Mouse (Mus musculus) midbrain, postnatal 0 days (tissue): ENCODE data around the gene Surf6. TPM values are rescaled to one million over a fixed set of nuclear protein-coding genes. Genes with fewer than 3 reads are reported as not detected.
A peak's percentile ranks its signal among the peaks of the same experiment; 100 is the strongest.
"Not testable (repeated sequence)": the region's sequence is repeated elsewhere in the genome, so short reads cannot be mapped to it uniquely, and the experiment has no call there.

Experiments
- ATAC-seq: fragments of 200-750 bp; cut with Nextera tagmentation; 2 replicates; pipeline ENCODE4 v1.8.0; 2017; ENCODE audit warnings: moderate number of reproducible peaks, mild to moderate bottlenecking, moderate TSS enrichment, moderate library complexity; ENCODE audit not compliant: low FRiP score
- DNase-seq: peaks from one replicate; pipeline ENCODE4 v3.0.0-alpha.2; 2015; ENCODE audit warnings: low spot score
- H3K27ac ChIP-seq: fragments of 300-500 bp; sonication (generic); 2 replicates; pipeline ENCODE4 v1.5.1; 2014; ENCODE audit warnings: low read depth, mild to moderate bottlenecking, low read length, mixed read lengths
- H3K27me3 ChIP-seq: fragments of 300-500 bp; sonication (generic); 2 replicates; pipeline ENCODE4 v1.6.1; 2014; ENCODE audit warnings: low read length, control low read depth, mixed read lengths; ENCODE audit not compliant: insufficient read depth
- H3K36me3 ChIP-seq: fragments of 300-500 bp; sonication (generic); 2 replicates; pipeline ENCODE4 v1.6.1; 2014; ENCODE audit warnings: low read length, control low read depth, mixed read lengths; ENCODE audit not compliant: insufficient read depth
- H3K4me1 ChIP-seq: fragments of 300-500 bp; sonication (generic); 2 replicates; pipeline ENCODE4 v1.6.1; 2014; ENCODE audit warnings: mild to moderate bottlenecking, control low read depth, antibody characterized with exemption, low read length, mixed read lengths; ENCODE audit not compliant: insufficient read depth
- H3K4me2 ChIP-seq: fragments of 300-500 bp; sonication (generic); 2 replicates; pipeline ENCODE4 v1.6.1; 2014; ENCODE audit warnings: low read depth, mild to moderate bottlenecking, low read length, mixed read lengths; ENCODE audit not compliant: poor library complexity, severe bottlenecking
- H3K4me3 ChIP-seq: fragments of 300-500 bp; sonication (generic); 2 replicates; pipeline ENCODE4 v1.5.1; 2014; ENCODE audit warnings: low read depth, mild to moderate bottlenecking, low read length, moderate library complexity
- H3K9ac ChIP-seq: fragments of 300-500 bp; sonication (generic); replicated peaks from 2 replicates; pipeline ENCODE4 v1.6.1; 2014; ENCODE audit warnings: mild to moderate bottlenecking, low read length, moderate library complexity, mixed read lengths; ENCODE audit not compliant: poor library complexity, severe bottlenecking
- H3K9me3 ChIP-seq: fragments of 300-500 bp; sonication (generic); 2 replicates; pipeline ENCODE4 v1.6.1; 2016; ENCODE audit warnings: low read length, control low read depth
- CTCF ChIP-seq: IDR thresholded peaks from 2 replicates; pipeline ENCODE4 v1.5.1; 2016; ENCODE audit warnings: antibody characterized with exemption, mild to moderate bottlenecking
- WGBS: fragments of 180-500 bp; shearing (Covaris S2); extraction: QIAGEN DNeasy Blood & Tissue Kit; methylation state at CpG from one replicate; pipeline ENCODE4 v1.1.7; 2014; 5-methylcytosine and 5-hydroxymethylcytosine counted together
- polyA plus RNA-seq: library from polyadenylated mRNA; unstranded; fragments of >200 nt; fragmentation: Nextera tagmentation; extraction: Ambion mirVana; gene quantifications from 2 replicates; pipeline ENCODE4 v1.2.1, GENCODE M21; 2015
- total RNA-seq: library from RNA; depleted of rRNA; stranded (reverse); fragments of >200 nt; gene quantifications from 2 replicates; pipeline ENCODE4 v1.2.3, GENCODE M21; 2014

The Surf6 gene
- total and polyA plus RNA-seq, 2 experiments from 2014 or later = 17.2 to 27.8 TPM

DNA sequence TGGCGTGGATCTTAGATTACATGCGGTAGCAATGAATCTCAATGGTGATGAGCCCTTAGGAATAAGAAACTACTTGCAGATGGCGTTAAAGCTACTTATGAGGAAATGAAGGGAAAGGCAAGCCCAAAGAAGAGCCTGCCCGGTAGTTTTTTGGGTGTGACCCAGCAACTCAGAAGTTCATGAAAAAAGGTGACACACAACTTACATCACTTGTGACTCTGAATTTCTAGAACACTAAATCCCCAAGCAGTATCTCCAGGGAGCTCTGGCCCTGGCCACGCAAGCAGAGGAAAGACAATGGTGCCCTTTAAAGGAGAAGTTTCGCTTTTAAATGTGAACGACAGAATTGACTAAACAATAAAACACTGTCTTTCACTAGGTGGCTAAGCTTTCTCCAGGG lies 632 bp upstream of the Surf6 start:
- Histone ChIP-seq H3K27ac (peak overlapping the region; percentile 83), H3K4me1 (peaks cover 9% of the 10 kb centered on the region; the same call in 1 of the 2 replicates), H3K27me3 (no peaks in the 10 kb centered on the region), H3K36me3 (peaks cover 39% of the 10 kb centered on the region), H3K9ac (peak overlapping the region; percentile 71), H3K4me3 (peak overlapping the region; percentile 80), H3K4me2 (peak overlapping the region; percentile 71), H3K9me3 (no peaks in the 10 kb centered on the region)
- 10% methylated on average over 7 of the region's 7 CpGs for WGBS
- TF ChIP-seq CTCF = no peak
- no peak for ATAC-seq
- no peak for DNase-seq

DNA sequence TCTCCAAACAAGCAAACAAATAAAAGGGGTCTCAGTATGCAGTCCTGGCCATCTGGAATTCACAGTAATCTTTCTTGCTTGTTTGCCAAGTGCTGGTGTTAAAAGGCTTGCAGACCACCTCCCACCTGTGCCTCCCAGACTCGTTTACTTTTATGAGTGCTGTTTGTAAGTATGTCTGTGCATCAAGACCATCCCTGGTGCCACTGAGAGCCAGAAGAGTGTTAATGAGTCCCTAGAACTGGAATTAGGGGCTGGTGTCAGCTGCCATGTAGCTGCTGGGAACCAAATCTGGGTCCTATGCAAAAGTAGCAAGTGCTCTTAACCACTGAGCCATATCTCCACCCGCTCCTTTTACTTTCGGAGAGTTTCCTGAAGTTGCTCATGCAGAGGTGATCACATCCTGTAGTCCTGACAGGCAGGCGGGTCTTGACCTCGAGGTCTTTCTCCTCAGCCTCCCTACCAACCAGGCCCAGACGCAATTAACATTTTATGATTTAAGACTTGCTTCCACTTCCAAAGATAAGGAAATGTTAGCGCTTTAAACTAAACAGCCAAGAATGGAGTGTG lies 762 bp downstream of the Surf6 start:
- ATAC-seq (no peak), DNase-seq (no peak)
- TF ChIP-seq CTCF = no peak
- Histone ChIP-seq H3K4me1 (peaks cover 9% of the 10 kb centered on the region; the same call in 1 of the 2 replicates), H3K27me3 (no peaks in the 10 kb centered on the region), H3K9me3 (no peaks in the 10 kb centered on the region), H3K4me2 (peak overlapping the region; percentile 71), H3K9ac (peak overlapping the region; percentile 71), H3K36me3 (peaks cover 39% of the 10 kb centered on the region), H3K4me3 (peak overlapping the region; percentile 80), H3K27ac (peak overlapping the region; percentile 83)
- WGBS = 13% methylated on average over 7 of the region's 7 CpGs

DNA sequence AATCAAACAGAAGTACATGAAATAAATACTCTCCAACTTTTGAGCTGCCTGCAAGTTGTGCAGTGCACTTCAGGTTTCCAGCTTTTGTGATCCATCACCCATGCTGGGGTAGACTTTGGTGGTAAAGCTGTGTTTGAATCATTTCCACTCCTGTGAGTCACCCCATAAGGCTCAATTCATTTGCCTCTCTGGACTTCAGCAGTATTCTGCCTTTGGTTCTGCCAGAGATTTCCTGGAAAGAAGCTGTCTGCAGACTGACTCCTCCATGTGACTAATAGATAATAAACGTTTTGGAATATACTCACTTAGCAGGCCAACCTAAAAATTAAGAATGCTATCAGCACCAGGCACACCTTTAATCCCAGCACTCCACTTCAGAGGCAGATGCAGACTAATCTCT lies 1.9 kb downstream of the Surf6 start:
- Histone ChIP-seq H3K27me3 (no peaks in the 10 kb centered on the region), H3K36me3 (peaks cover 28% of the 10 kb centered on the region), H3K9me3 (no peaks in the 10 kb centered on the region), H3K4me3 (no peak overlapping the region), H3K27ac (no peak overlapping the region), H3K4me1 (peaks cover 9% of the 10 kb centered on the region; the same call in 1 of the 2 replicates), H3K9ac (no peak overlapping the region), H3K4me2 (no peak overlapping the region)
- DNase-seq = no peak
- TF ChIP-seq CTCF = no peak
- no peak for ATAC-seq
- WGBS = 79% methylated on average over 1 of the region's 1 CpGs

DNA sequence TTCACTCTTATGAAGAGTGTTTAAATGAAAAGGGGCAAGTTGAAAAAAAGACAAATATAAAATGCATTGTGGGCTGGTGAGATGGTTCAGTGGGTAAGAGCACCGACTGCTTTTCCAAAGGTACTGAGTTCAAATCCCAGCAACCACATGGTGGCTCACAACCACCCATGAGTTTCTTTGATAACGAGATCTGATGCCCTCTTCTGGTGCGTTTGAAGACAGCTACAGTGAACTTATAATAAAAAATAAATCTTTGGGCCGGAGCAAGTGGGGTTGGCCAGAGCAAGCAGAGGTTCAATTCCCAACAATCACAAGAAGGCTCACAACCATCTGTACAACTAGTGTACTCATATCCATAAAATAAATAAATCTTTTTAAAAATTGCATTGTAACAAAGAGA lies 6.8 kb downstream of the Surf6 start:
- peak; percentile 37; the same call in 1 of the 2 replicates for TF ChIP-seq CTCF
- 92% methylated on average over 4 of the region's 4 CpGs for WGBS
- H3K9me3 ChIP-seq = no peaks in the 10 kb centered on the region
- no peak overlapping the region for H3K4me2 ChIP-seq
- no peak overlapping the region for H3K27ac ChIP-seq
- no peaks in the 10 kb centered on the region for H3K27me3 ChIP-seq
- no peak for ATAC-seq
- H3K4me3 ChIP-seq = no peak overlapping the region
- no peak for DNase-seq
- peaks cover 44% of the 10 kb centered on the region for H3K36me3 ChIP-seq
- H3K4me1 ChIP-seq = no peaks in the 10 kb centered on the region
- H3K9ac ChIP-seq = no peak overlapping the region

DNA sequence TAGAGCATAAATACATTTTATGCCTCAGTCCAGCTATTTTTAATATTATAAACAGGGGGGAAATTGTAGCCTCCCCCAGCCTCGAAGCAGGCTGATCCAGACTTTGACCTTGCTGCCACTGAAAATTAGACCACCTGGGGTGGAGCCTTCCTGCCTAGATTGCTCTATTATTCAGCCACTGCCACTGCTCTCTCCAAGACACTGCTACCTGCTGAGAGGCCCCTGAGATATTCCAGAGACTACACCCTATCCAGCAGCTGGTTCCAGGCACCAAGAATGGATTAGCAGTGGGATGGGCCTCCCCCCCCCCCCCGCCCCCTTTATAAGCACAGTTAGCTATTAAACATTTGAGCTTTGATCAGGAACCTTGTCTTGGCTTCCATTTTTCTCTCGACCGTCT lies 16.5 kb downstream of the Surf6 start:
- not testable (repeated sequence) for H3K4me3 ChIP-seq, DNase-seq, ATAC-seq, H3K27ac ChIP-seq, H3K4me1 ChIP-seq, H3K27me3 ChIP-seq, H3K9ac ChIP-seq, H3K9me3 ChIP-seq, H3K4me2 ChIP-seq
- 47% methylated on average over 4 of the region's 4 CpGs for WGBS
- peaks cover 15% of the 10 kb centered on the region for H3K36me3 ChIP-seq

DNA sequence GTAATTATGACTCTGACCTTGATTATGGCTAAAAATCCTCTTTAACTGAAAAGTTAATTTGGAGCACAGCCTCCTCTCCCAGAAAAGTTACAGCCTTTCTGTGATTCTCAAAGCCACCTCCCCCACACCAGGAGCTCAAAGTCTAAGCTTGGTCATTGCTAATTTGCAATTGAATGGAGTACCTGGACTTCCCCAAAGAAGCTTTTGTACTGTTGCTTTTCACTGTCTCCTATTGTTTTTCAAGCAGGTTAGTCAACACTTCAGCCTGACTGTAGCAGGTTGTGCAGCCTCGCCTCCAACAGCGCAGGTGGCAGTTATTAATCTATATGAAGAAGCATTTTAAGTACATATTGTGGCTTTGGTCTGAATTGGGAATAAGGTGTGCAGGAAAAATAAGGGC lies 17.1 kb downstream of the Surf6 start:
- H3K4me3 ChIP-seq, H3K4me1 ChIP-seq, H3K27me3 ChIP-seq, H3K9ac ChIP-seq, H3K36me3 ChIP-seq, H3K27ac ChIP-seq, DNase-seq, H3K4me2 ChIP-seq, ATAC-seq, H3K9me3 ChIP-seq: not testable (repeated sequence)
- WGBS = 82% methylated on average over 2 of the region's 2 CpGs
